Mouse (Mus musculus) cortical plate, adult 2 months (tissue): ENCODE results near the gene Btaf1. TPM values are rescaled to one million over a fixed set of nuclear protein-coding genes. Genes with fewer than 3 reads are reported as not detected.

ENCODE experiments used
- H3K27ac ChIP-seq: fragments of 200-500 bp; 2 replicates; pipeline ENCODE4 v1.5.1; 2012; ENCODE audit warnings: low read length, control low read depth, inconsistent platforms; ENCODE audit not compliant: insufficient read depth
- H3K4me1 ChIP-seq: fragments of 200-500 bp; 2 replicates; pipeline ENCODE4 v1.6.1; 2011; ENCODE audit warnings: low read length; ENCODE audit not compliant: control insufficient read depth, insufficient read depth
- H3K4me3 ChIP-seq: fragments of 200-500 bp; 2 replicates; pipeline ENCODE4 v1.5.1; 2011; ENCODE audit warnings: mild to moderate bottlenecking, low read length, control low read depth; ENCODE audit not compliant: insufficient read depth
- CTCF ChIP-seq: fragments of 200-500 bp; IDR thresholded peaks from 2 replicates; pipeline ENCODE4 v1.5.1; 2011; ENCODE audit warnings: mild to moderate bottlenecking, control low read depth, low read length; ENCODE audit not compliant: insufficient read depth; ENCODE audit errors: extremely low read depth
- POLR2A ChIP-seq: fragments of 200-500 bp; IDR thresholded peaks from 2 replicates; pipeline ENCODE4 v1.6.1; 2011; ENCODE audit warnings: mild to moderate bottlenecking, low read length, control low read depth; ENCODE audit not compliant: insufficient read depth; ENCODE audit errors: extremely low read depth
- polyA plus RNA-seq: library from polyadenylated mRNA; depleted of rRNA; stranded (reverse); fragments of >200 nt; gene quantifications from 2 replicates; pipeline ENCODE4 v1.2.3, GENCODE M21; 2012

Gene Btaf1
- polyA plus RNA-seq, 1 experiment = 13.0 TPM

DNA sequence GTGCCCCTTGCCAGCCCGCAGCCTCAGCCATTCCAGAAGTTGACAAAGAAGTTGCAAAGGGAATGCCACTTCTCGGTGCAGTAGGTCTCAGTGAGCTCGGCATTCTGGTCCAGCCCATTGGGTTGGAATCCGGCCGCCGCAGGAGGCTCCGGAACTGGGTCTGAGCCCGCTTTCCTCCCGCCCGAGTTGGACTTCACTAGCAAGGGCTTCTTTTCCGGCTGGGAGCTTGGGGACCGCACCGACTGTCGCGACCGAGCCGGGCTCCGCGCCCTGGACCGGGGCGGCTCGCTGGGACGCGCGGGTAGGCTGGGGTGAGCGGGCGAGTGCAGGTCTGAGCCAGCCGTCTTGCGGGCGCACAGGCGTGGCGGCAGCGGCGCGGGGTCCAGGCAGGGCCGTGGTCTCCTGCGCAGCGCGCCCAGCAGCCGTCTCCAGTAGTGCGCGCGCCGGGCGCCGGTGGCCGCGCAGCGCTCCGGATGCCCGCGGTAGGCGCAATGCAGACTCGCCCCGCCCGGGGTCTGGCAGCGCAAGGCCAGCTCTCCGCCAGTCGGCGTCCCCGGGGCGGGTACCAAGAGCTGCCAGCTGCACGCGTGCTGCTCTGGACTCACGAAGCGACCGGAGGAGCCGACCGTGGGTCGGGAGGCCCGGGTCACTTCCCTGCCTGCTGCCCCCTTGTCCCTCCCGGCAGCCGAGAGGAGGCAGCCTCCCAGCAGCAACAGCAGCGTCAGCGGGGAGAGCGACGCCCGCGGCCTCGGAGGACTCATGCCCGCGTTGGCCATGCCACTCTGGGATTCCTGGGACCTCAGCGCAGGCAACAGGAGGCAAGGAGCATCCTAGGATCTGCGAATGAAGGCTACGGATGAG, 7.2 kb upstream of the Btaf1 start:
- Histone ChIP-seq H3K4me3 (peak overlapping the region; percentile 99), H3K27ac (peak overlapping the region; percentile 85)
- no peak for TF ChIP-seq CTCF
- TF ChIP-seq POLR2A = peak; percentile 46; the same call in 1 of the 2 replicates

DNA sequence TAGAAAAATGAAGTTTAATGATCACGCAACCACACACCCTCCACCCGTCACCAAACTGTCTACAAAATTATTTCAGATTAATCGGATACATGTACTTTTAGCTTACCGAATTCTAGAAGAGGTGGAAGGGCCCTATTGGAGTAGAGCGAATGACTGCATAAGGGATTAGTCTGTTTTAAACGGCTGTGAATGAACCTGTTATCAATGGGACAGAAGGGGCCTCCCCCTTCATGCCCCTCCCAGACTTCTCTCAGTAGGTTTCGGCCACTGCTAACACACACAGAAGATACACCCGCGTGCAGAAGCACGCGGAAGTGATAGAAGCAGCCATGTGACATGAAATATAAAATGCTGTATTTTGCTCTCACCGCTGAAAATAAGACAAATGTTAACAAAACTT, 6.4 kb upstream of the Btaf1 start, which contains the start of gene Fgfbp3:
Gene Fgfbp3, minus strand, starts transcription at position 150 of the 400 bp plus-strand sequence.
- peak within 1 kb of the TSS; percentile 85 for H3K27ac ChIP-seq
- H3K4me3 ChIP-seq = peak within 1 kb of the TSS; percentile 99
- TF ChIP-seq POLR2A (no peak), CTCF (no peak)
- H3K4me1 ChIP-seq = no peaks in the 10 kb centered on the region

More for the DNA sequence above, 7.2 kb upstream of the Btaf1 start:
- H3K4me1 ChIP-seq = no peaks in the 10 kb centered on the region

GRCm38 (mm10) chr19:36922015-36922414, 3.9 kb upstream of the Btaf1 start:
- TF ChIP-seq POLR2A (no peak), CTCF (no peak)
- peaks cover 4% of the 10 kb centered on the region; the same call in 1 of the 2 replicates for H3K4me1 ChIP-seq
- H3K4me3 ChIP-seq = no peak overlapping the region
- H3K27ac ChIP-seq = no peak overlapping the region

DNA sequence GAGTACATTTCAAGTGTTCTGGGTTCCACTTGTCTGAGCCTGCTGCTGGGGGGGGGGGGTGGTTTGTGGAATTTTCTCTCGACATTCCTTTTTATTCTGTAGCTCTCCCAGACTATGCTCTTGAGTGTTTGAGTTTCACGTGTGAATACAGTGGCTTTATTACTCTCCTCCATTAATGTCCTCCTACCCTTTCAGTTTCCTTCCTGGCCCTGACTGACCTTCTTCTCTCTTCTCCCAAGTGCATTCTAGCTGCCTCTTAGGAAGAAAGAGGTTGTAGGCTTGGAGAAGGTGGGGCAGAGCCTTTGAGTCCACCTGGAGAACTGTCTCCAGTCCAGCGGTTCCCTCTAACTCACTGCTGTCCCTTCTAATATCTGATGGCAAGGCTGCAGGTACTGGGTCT, 2.9 kb upstream of the Btaf1 start:
- no peak for TF ChIP-seq POLR2A
- no peak for TF ChIP-seq CTCF
- no peak overlapping the region for H3K27ac ChIP-seq
- H3K4me1 ChIP-seq = peaks cover 4% of the 10 kb centered on the region; the same call in 1 of the 2 replicates
- no peak overlapping the region for H3K4me3 ChIP-seq

DNA sequence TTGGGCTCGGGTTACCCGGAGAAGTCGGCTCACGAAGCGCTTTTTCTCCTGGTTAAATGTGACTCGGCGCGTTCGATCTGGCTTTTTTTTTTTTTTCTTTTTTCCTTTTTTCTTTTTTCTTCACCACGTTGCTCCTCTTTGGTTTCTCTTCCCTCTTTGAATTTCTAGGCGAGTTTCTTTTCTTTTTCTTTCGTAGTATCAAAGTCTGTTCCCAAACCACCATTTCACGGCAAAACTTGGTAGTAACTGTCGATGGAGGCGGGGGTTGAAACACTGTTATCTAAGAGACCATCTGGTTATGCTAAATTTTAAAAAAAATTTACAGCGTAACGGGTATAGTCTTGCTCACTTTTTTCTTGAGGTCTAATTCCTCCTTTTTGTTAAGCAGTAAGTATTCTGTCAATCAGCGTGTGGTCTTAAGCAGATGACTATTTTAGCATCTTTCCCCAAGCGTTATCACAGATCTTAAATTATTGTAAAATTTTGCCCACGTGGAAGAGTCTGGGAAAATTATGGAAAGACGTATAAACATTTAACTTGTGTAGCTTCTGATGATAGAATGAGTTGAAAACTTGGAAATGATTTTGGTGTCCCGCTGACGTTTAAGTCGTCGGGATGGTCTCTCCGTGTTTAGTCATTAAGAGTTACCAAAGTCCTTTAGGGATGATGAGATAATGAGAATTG, 816 bp downstream of the Btaf1 start:
- Histone ChIP-seq H3K4me1 (peaks cover 4% of the 10 kb centered on the region; the same call in 1 of the 2 replicates), H3K27ac (peak overlapping the region; percentile 98), H3K4me3 (peak overlapping the region; percentile 74)
- TF ChIP-seq CTCF (no peak), POLR2A (no peak)

- H3K4me3 ChIP-seq = no peak overlapping the region; the same call in 1 of the 2 replicates
- TF ChIP-seq CTCF = no peak
- peaks cover 4% of the 10 kb centered on the region; the same call in 1 of the 2 replicates for H3K4me1 ChIP-seq
- H3K27ac ChIP-seq = no peak overlapping the region
Measured at GRCm38 (mm10) chr19:36927800-36928361, 2.0 kb downstream of the Btaf1 start.

- H3K27ac ChIP-seq = no peak overlapping the region
- peaks cover 4% of the 10 kb centered on the region; the same call in 1 of the 2 replicates for H3K4me1 ChIP-seq
- no peak overlapping the region for H3K4me3 ChIP-seq
- TF ChIP-seq CTCF (no peak), POLR2A (no peak)
Measured at GRCm38 (mm10) chr19:36929816-36930215, 3.9 kb downstream of the Btaf1 start.

GRCm38 (mm10) chr19:36932097-36932496, 6.2 kb downstream of the Btaf1 start:
- Histone ChIP-seq H3K4me3 (no peak overlapping the region), H3K27ac (no peak overlapping the region), H3K4me1 (no peaks in the 10 kb centered on the region; the same call in 1 of the 2 replicates)
- TF ChIP-seq POLR2A = no peak
- TF ChIP-seq CTCF = no peak

- no peak overlapping the region for H3K4me3 ChIP-seq
- TF ChIP-seq CTCF = no peak
- TF ChIP-seq POLR2A = no peak
- no peak overlapping the region for H3K27ac ChIP-seq
- H3K4me1 ChIP-seq = no peaks in the 10 kb centered on the region; the same call in 1 of the 2 replicates
Measured at GRCm38 (mm10) chr19:36932613-36933012, 6.7 kb downstream of the Btaf1 start.

DNA sequence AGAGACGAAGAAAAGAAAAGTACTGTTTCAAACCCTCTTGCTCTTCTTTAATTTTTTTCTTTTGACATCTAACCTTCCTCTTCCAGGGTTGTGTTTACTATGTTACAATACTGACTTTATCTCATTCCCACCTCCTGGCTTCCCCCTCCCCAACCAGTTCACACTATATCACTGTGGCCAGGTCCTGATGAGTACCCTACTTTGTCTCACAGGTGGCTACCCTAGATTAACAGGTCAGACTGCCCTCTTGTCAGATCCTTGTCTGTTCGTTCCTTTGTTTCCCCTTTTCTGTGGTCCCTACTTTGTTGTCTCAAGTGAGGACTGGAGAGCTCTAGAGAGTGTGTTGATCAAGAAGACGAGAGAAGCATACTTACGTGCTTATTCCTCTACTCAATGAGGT, 10.4 kb downstream of the Btaf1 start:
- no peak overlapping the region for H3K27ac ChIP-seq
- no peaks in the 10 kb centered on the region for H3K4me1 ChIP-seq
- TF ChIP-seq POLR2A (no peak), CTCF (no peak)
- H3K4me3 ChIP-seq = no peak overlapping the region
